Mouse (Mus musculus) common myeloid progenitor, adult 5-6 weeks (primary cell): ENCODE results near the gene Kctd18. TPM values are rescaled to one million over a fixed set of nuclear protein-coding genes. Genes with fewer than 3 reads are reported as not detected.

ENCODE experiments used
- ATAC-seq: replicated peaks from 2 replicates; pipeline ENCODE4 v1.8.0; 2016; ENCODE audit warnings: low read depth, mild to moderate bottlenecking, moderate TSS enrichment, inconsistent platforms; ENCODE audit not compliant: poor library complexity, severe bottlenecking
- total RNA-seq: library from RNA; stranded (forward); fragments of 200-1000, 187-1606 nt; gene quantifications from 2 replicates; pipeline ENCODE4 v1.2.3, GENCODE M21; 2017

Gene Kctd18
- total RNA-seq, 1 experiment from 2014 or later, result 16.5 TPM

DNA sequence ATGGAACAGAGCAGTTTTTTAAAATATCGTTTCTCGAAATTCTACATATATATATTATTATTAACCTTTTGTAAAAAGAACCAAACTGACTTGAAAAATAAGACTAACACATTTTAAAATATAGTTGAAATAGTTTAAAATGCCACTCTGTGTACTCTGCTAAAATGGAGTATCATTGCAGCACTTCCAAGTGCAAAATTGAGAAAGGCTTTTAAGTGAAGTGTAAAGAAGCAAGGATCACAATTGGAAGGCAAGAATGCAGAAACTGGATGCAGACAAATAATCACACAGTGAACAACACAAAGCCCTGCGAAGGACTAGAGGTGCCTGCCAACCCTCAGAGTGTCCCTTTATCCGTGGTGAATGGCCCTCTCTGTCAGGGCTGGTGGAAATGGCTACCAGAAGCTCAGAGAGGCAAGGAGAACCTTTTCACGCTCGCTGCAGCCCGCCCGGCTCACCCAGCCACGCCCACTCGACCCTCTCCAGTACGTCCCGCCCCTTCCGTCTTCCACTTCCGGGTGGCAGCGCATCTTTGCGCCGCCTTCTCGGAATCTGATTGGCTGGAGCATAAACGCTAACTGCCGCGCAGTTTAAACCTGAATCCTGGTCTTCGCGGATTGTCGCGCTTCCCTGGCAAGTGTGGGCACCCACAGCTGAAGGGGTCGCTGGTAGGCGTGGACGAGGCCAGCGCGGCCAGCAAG lies 23.2 kb downstream of the Kctd18 start, which contains the start of gene Sgo2a:
Gene Sgo2a (plus strand): TSS at position 540 of the 701 bp plus-strand sequence.
- ATAC-seq, result peak; percentile 99

DNA sequence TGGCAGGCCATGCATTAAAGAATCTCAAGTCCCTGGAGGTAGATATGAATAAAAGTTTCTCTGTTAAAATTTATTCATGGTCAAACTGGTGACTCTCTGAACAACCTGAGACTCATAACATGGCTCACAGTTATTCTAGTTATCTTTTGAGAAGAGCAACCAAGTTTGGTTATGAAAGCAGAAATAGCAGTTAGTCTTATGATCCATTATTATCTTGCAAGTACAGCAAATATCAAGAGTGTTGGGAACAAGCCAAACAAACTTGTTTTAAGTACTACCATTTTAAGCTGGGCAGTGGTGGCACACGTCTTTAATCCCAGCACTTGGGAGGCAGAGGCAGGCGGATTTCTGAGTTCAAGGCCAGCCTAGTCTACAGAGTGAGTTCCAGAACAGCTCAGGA lies 27.5 kb downstream of the Kctd18 start:
- ATAC-seq, result no peak

DNA sequence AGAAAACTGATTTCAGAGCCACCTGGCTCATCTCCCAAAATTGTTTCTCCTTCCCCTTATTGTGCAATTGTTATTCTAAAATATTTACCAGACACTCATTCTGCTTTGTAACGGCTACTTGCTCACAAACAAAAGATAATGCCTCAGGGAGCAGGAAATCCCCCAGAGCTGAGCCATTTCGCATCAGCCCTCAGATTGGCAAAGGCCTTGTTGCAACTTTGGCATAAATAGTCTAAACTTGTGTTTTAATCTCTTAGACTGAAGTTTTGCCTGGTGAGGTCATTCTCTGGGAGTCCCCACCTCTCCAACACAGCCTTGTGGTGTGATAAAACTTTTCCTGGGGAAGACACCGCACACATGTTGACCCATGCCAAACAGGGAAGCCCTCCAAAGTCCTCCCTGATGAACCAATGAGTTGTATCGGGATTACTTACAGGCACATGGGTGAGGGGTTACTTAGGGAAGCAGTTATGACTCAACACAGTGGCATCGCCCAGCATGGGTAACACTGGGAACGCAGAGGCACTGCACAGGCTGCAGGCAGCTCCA lies 29.6 kb downstream of the Kctd18 start:
- ATAC-seq, result no peak

DNA sequence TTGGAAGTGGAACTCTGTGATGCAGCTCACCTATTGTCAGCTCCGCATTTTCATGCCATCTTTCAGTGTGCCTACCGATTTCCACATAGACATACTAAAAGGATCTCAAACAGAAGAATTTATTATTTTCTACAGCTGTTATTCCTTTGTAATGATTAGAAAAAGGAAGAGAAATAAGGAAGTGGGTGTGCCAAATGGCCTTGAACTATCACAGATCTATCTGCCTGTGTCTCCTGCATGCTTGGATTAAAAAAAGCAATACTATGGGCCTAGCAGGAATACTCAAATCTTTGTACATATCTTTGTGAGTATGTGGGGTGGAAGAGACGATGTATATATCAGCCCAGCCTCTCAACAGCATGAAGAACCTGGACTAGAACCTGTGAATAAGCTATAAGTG lies 41.9 kb downstream of the Kctd18 start:
- ATAC-seq, result no peak

DNA sequence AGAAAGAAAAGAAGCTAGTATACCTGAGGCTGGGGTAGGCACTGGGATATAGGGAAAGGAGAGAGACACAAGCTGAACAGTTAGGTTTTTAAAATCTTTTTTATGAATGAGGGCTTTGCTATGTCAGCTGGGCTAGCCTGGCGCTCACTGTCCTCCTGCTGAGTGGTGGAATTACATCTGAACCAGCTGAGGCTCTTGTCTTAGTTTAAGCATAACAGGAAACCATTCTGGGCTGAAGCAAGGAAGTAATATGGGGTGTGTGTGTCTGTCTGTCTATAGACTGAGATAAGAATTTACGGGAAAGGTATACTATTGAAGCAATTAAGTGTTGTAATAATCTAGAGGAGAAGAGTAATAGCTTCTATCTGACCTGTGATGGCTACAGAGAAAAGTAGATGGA lies 47.2 kb downstream of the Kctd18 start:
- ATAC-seq, result no peak

DNA sequence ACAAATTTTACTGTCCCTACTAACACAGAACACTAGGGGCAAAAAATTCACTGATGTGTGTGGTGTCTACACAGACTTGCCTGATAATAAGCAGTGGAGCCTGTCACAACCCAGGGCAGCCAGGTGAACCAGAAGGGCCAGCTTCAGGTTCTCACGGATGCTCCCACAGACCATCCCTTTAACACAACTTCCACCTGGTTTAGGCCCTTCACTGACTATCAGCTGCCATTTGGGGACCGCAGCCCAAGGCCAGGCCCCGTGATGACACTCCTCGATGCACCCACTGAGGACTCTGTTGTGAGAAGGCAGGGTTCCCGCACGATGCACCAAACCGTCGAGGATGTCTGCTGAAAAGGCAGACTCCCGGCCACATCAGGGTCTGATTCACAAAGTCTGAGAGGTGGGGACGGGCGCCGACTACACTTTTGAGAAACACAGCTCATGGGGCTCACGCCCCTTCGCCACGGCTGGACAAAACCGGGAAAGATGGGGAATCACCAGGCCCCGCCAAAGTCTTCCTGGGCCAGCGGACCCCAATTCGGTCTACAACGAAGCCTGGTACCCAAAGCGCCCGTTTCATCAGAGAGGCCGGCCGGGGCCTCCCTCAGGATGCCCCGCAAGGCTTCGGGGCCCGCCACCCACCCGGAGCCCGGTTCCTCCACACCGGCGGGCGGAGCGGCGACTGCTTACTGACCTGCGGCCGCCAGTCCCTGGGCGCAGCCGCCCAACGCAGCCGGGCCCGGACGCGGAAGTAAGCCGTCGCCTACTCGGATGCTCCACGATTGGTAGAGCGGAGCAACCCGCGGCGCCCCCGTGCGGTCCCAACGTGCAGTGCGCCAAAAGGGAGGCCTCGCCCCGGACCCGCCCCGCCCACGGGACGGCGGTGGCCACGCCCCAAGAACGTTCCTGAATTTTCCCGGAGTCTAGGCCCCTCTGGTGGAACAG lies 49.2 kb downstream of the Kctd18 start:
- ATAC-seq, result peak; percentile 97

DNA sequence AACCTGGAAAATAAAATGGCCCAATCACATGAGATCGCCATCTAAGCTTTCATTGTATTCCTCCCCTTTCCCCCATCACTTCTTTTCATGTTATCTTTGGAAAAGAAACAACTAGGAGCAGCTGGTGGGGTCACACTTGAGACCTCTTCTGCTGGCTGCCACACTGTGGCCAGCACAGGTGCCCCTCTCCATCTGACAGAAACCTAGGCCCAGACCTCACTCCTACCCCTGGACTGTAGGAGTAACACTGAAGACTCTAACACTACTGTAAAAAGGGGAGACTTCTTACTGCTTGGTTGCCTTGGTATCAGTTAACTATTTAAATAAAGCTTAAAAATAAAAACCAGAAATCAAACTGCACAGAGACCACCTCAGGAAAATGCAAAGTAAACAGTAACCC lies 63.0 kb downstream of the Kctd18 start:
- ATAC-seq, result no peak

DNA sequence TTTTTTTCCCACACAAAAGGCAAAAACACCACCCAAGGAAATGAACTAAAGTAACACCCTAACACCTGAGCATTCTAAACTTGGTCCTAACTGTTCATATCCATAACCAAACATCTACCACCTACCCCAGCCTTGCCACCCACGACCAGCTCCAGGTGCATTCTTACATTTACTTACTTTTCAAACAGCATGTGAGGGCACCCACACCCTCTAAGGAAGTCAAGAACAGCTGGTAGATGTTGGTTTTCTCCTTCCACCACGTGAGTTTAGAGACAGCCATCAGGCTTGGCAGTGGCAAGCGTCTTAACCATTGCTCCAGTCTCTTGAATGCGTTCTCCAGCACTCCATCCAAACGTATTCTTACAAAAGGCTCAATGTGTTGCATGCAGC lies 64.4 kb downstream of the Kctd18 start:
- no peak for ATAC-seq

DNA sequence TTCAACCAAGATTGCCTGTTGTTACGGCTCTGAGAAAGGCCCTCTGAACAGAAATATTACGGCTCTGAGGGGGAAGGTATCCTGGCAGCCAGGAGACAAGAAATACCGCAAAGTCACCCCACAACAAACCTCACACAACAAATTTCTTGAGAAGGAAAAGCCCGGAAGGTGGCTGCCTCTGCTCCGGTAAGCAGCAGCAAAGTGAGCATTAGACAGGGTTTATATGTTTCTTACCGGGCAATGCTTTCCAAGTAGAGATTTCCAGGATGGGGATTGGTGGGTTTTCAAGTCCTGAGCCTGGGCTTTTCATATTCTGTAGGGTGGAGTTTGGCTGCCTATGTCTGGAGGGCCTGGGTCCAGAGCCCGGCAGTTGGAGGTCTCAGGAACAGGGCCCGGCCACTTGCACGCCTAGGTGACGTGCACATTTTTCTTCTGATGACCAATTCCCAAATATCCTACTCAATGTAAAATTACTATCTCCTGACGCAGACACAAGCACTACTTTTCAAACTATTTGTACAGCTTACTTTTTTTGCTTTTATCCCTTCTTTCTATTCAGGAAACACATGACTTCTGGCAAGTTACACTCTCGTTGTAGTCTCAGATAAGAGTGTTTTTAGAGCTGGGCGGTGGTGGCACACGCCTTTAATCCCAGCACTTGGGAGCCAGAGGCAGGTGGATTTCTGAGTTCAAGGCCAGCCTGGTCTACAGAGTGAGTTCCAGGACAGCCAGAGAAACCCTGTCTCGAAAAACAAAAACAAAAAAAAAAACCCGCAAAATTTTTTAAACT lies 65.0 kb downstream of the Kctd18 start:
- ATAC-seq, result no peak

DNA sequence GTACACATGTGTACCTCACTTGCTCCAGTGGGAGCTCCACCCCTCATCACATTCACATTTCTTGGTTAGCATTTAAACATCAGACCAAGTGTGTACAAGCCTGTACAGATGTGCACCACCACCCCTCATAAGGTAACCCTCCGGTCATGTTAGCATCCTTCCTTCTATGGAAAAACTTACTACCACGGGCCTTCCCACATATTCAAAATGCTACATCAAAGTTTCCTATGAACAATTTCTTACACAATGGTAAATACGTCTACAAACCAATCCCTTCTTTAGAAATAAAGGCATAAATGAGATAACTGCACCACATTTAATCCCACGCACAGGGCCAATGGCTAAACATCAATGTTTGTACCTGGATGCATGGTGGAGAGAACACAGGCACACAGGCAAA lies 66.2 kb downstream of the Kctd18 start:
- no peak for ATAC-seq

DNA sequence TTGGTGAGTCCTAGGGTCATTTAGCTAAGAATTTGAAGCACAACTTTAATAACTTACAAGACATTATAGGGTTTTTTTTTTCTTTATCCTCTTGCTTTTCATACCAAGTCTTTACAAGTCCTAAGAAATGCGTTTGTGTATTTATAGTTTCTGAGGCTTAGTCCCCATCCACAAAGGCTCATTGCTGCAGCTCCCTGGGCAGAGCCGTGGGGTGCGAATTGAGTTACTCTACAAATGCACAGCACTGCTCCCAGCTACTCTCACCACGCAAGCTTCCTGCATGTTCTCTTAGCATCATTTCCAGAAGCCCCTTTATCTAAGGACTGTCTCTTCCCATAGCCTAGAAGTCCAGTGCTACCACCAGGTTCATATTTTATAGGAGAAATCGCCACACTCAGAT lies 69.0 kb downstream of the Kctd18 start:
- ATAC-seq, result no peak

DNA sequence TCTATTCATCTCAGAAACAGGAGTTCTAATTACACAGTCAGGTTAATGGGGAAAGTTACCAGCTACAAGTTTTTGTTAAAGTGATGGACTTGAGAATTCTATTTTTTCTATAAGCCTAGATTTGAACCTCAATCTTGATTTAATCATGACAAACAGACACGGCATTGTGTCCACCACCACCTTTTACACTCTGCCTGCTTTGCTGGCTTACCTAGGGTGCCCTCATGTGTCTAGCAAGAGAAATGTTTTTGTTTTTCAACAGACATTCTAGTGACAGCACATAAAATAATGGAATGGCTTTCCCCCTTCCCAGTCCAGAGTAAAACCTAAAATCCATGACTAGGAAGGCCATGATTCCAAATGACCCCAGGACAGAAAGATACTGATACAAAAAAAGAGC lies 69.6 kb downstream of the Kctd18 start:
- ATAC-seq, result no peak

DNA sequence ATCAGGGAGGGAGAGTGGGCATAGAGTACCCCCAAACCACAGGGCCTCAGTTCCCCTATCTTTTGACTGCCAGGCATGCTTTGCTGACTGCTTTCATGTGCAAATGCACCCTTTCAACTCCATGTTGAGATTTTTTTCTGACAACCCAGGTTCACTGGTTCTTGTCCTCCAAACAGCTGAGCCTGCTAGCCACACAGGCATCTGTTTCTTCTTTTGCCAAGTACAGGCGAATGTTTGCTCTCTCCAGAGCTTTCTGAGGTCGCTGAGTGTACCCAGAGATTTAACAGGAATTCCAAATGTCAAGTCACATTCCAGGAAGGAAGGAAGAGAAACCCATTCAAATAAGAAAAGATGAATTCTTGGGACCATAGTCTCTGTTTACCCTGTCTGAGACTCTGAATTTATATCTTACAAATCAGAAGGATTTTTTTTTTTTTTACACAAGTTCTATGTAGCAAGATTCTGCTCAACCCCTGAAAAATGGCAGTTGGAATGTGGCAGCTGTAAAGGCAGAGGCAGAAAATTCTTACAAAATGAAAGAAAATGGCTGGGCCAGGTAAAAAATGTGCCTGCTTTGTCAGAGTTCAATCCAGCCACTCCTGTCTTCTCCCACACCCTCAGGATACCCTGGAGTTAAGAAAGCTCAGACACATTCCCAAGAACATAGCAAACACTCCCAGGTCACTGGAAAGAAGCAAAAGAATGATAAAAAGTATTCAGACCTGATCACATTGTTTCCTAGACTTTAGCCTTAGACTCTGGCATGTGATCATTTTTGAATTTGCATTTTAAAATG lies 71.0 kb downstream of the Kctd18 start:
- no peak for ATAC-seq

DNA sequence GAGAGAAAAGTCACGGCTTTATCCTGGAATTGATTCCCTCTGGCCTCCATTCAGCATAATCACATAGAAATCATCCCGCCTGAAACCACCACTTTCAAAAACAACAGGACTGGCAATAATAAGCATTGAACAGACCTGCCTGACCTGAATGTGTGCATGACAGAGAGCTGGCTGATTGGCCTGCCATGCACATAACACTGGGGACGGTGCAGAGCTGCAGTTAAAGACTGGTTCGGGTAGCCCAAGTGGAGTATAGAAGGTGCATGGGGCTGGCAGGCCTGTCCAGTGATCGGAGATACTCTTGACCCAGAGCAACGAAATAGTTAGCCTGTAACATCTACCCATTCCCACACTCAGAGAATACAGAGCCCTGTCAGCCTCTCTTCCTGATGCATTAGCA lies 76.5 kb downstream of the Kctd18 start:
- ATAC-seq, result no peak

DNA sequence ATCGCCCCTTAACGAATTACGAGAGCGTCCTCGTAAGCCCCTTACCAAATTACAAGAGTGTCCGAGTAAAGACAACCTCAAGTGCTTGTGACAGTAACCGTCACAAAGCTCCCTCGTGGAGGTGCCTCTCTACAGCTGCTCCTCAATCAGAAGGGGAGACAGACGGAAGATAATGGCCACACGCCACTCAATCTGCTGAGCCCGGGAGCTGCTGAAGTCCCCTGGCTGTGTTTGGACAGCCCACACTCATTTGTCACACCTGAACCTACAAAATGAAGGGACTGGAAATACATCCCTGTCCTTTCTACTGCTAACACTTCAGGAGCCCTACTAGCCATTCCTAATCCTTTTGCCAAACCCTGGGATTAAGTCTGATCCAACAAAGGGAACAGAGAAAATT lies 77.0 kb downstream of the Kctd18 start:
- no peak for ATAC-seq

DNA sequence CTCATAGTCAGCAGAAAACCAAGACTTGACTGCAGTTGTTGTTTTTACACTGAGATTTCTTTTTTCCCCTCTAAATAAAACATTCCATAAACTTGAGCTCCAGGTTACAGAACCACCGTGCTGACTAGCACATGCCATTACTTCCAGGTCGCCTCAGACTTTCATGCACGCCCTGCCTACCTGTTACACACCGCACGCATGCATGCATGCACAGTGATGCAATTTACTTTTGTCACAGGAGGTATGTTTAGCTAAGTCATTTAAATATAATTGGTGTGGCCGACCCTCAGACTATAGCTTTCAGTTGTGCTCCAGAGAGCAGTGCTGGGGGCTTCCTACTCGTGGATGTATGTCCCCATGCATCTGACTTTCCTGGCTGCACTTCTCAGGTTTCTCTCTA lies 77.7 kb downstream of the Kctd18 start:
- no peak for ATAC-seq

DNA sequence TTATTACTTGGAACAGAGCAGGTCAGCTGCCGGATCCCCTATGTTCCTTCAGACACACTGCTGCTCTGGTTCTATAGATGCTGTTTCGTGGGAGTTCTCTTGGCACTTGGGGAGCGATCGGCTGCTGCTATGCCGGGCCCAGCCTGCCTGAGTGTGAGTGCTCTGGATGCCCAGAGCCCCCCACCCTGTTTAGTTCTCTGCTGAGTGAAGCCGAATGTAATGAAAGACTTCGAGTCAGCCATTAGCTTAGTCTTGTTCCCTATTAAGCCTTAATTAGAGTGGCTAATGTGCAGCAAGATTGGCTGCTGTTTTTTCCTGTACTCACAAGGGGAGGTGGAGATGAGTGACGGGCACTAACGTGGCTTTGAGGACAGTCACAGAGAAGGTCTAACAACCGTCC lies 78.1 kb downstream of the Kctd18 start:
- no peak for ATAC-seq

DNA sequence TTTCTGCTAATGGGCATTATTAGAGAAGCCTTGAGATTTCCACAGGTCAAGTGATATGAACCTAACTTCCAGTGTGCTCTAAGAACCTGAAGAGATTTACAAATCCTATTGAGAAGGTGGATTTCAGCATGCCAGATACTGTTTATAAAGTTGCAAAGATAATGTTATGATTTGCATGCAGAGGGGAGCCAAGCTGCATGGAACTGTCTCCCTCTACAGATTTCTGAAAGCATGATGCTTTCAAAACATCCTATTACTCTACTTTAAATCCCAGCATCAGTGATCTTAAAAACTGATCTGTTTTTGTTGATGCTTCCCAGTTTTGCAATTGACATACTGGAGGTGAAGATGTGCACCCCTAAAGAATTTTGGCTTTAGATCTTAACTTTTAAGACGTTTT lies 84.5 kb downstream of the Kctd18 start:
- no peak for ATAC-seq

DNA sequence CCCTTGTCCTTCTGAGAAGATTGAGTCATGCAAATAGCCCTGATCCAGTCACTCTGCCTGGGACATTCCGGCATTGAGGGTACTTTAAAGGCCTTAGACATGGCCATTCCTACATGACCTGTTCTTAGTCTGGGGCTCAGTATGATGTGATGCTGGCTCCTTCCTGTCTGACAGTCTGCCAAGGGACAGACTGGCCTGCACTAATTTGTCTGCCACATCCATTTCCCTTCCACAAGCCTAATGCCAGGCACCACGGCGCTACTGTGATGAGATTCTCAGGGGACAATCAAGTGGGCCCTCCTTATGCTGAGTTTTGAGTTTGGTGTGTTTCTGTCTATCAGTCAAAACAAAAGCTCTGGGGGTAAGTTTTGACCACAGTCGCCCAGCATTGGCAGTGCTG lies 100.2 kb downstream of the Kctd18 start:
- ATAC-seq, result no peak

DNA sequence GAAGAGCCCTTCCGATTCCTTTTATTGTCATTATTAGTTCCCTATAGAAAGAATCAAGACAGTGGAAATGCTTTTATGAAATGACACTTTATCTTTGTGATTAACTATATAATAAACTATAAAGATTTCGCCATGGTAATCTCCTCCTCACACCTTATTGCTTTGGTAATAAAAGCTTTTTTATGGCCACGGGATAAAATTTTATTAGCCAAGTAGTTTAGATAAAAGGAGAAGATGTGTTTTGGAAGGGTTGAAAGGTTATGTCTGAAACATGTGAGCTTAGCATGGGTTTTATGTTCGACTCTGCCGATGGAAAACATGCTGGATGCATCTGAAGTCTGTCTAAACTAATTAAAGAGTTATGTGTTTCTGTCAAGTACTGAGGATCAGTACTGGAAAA lies 101.4 kb downstream of the Kctd18 start:
- no peak for ATAC-seq
